Mouse (Mus musculus) natural killer cell, adult 2 months (primary cell): ENCODE results near the gene Sh2d1b2.
A peak's percentile ranks its signal among the peaks of the same experiment; 100 is the strongest.
"Not testable (repeated sequence)": the region's sequence is repeated elsewhere in the genome, so short reads cannot be mapped to it uniquely, and the experiment has no call there.

ENCODE experiments used
- DNase-seq, 2 experiments: peaks; one replicate each; pipeline ENCODE4 v3.0.0; 2022; ENCODE audit warnings: low spot score in 2 of 2

Sh2d1b2 gene

GRCm38 (mm10) chr1:170232688-170233087, at the start of gene Sh2d1b2:
TSS of gene Sh2d1b2 (plus strand) at chr1:170232749.
- not testable (repeated sequence) for DNase-seq

DNA sequence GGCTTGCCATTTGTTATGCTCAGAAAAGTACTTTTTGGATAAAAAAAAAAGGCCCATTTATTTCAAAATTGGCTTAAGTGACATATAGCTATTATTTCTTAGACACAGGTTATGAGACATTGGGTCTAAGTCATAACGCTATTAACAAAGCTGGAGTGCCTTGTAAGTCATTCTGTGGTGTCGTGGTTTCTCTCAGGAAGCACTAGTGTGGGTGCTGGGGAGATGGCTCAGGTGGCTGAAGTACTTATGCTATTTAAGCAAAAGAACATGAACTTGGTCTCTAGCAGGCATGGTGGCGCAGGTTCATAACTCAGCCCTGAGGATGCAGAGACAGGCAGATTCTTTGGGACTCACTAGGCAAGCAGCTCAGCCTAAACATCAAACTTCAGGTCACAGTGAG, 47.4 kb upstream of the Sh2d1b2 start:
- no peak for DNase-seq

DNA sequence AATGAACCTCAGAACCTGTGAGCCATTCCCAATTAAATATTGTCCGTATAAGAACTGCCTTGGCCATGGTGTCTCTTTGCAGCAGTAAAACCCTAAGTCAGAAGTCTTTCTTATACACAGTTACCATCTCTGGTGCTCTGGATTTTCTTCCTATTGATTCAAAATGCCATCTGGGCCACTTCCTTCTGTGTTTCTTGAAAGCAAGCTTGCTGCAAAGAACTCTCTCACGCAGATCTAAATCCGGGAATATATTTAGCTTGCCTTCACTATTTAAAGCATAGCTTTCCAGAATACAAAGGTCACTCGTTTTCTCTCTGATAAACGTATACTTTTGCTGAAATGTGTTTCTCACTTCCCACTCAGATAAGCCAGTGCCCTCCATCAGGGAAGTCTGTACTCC, 46.0 kb upstream of the Sh2d1b2 start:
- DNase-seq, result no peak

DNA sequence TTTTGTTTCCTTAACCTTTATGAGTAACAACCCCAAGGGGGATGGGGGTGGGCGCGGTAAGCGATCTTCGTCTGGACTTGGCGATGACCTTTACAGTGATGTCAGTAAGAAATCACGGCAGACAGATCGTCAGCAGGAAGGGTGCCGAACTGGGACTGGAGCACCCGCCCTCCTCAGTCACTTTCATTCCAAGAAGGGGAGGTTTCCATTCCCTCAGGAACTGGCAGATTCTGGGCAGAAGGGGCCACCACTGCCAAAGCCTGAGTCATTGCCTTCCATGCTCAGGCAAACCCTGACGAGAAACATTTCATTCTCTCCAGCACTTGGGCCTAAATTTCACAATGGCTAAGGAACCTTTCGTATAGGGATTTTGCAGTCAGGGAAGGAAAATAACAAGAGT, 43.9 kb upstream of the Sh2d1b2 start:
- DNase-seq, result no peak

DNA sequence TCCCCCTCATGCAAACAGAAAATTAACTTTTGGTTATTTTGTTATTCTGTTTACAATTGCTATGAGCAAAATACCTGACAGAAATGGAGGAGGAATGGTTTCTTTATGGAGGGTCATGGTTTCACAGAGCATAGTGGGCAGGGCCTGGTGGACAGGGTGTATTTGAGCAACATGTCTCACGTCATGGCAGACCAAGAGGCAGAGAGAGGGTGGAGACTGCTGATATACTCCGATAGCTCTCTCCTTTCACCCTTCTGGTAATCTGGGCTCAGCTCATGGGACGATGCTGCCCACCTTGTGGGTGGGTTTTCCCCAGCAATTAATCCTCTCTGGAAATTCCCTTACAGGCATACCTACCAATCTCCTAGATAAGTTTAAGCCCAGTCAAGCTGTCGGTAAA, 42.3 kb upstream of the Sh2d1b2 start:
- no peak for DNase-seq

DNA sequence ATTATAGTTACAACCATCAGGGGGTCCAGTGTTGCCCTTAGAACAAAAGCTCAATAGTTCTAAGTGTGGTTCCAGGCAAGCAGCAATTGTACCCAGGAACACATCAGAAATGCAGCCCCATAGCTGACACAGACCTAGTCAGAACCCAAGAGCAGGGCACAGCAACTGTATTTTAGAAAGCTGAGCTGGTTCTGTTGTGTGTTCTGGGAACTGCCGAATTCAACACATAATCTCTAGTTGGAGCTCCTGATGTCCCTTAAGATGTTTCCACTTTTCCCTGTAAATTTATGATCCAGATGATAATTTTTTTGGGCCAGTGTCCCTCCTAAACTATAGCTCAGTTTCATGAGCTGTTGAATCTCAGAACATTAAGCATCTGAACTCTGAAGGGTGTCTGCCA, 40.6 kb upstream of the Sh2d1b2 start:
- no peak for DNase-seq

GRCm38 (mm10) chr1:170196211-170196610, 36.3 kb upstream of the Sh2d1b2 start:
- DNase-seq, result no peak

GRCm38 (mm10) chr1:170200379-170200778, 32.2 kb upstream of the Sh2d1b2 start:
- peak in 1 of 2 experiments; percentile 26 for DNase-seq

DNA sequence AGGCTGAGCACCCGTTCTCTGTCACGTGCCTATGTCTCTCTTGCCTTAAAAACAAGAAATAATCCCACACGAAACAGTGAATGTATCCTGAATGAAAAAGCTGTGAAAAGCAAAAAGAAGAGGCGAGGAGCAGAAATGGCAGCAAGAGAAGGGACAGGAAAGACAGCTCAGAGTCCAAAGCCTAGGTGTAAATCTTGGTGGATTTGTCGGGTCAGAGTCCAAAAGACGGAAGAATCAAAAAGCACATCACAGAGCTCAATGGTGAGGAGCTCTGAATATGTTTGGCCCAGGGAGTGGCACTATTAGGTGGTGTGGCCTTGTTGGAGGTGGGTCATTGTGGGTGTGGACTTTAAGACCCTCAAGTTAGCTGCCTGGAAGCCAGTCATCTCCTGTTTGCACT, 26.2 kb upstream of the Sh2d1b2 start:
- DNase-seq, result no peak

- peak in 1 of 2 experiments; percentile 16 for DNase-seq
These were observed 19.2 kb upstream of the Sh2d1b2 start for GRCm38 (mm10) chr1:170213181-170213879.

- DNase-seq, result no peak
These were observed 18.2 kb upstream of the Sh2d1b2 start for GRCm38 (mm10) chr1:170214383-170214756.

GRCm38 (mm10) chr1:170214757-170215522, 17.6 kb upstream of the Sh2d1b2 start, which contains the start of gene Uhmk1:
TSS of gene Uhmk1 (minus strand) at chr1:170215397.
- DNase-seq, result peak; percentile 81 to 87

GRCm38 (mm10) chr1:170215590-170215989, 17.0 kb upstream of the Sh2d1b2 start:
- DNase-seq, result no peak

- peak; percentile 54 to 60 for DNase-seq
These were observed 14.3 kb upstream of the Sh2d1b2 start for GRCm38 (mm10) chr1:170218091-170218884.

DNA sequence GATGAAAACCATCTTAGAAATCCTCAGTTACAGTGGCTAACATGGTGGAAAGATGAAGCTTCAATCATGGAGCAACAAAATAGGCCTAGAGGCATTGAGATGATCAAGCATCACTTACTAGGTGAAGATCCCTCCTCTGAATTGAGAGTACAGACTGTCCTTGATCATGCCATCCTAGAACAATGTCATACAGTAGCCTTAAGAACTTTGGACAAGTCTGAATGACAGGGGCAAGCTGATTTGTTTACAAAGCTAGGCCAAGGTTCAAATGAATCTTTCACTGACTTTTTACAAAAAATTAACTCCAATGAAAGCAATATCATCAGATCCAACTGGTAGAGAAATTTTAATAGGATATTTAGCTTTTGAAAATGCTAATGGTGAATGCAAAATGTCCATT, 12.2 kb upstream of the Sh2d1b2 start:
- DNase-seq, result no peak

DNA sequence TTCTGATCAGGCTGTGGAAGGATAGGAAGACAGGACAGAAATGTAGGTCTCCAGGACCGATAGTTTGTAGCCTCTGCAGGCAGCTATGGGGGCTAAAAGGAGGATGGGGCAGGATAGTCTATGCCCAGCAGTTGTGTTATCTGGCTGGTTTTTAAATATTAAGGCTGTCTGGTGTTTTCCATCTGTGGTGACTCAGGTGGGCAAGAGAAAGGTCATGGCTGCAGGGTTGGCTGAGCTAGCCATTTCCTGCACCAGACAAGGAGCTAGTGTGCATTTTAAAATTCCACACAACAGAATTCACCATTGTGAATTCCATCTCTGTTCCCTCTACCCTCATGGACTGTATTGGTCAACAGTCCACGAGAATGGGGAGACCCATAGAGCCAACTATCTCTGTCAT, 9.3 kb upstream of the Sh2d1b2 start:
- no peak for DNase-seq

- no peak for DNase-seq
These were observed 12.5 kb downstream of the Sh2d1b2 start for GRCm38 (mm10) chr1:170245016-170245415.

- DNase-seq, result no peak
These were observed 22.5 kb downstream of the Sh2d1b2 start for GRCm38 (mm10) chr1:170254893-170255559.

DNA sequence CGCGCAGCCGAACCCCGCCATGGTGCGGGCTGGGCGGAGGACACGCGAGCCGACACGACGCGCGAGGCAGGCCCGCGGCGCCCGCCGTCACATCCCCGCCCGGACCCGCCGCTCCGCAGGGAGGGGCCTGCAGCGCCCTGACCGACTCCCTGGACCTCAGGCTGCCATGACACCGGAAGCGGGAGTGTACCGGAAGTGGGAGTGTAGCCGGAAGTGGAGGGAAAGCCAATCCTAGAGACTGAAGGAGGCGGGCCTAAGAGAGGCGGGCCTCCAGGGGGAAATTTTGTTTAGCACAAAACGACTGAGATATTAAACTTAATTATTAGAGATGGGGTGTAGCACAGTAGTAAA, 23.0 kb downstream of the Sh2d1b2 start:
- peak; percentile 86 to 88 for DNase-seq

DNA sequence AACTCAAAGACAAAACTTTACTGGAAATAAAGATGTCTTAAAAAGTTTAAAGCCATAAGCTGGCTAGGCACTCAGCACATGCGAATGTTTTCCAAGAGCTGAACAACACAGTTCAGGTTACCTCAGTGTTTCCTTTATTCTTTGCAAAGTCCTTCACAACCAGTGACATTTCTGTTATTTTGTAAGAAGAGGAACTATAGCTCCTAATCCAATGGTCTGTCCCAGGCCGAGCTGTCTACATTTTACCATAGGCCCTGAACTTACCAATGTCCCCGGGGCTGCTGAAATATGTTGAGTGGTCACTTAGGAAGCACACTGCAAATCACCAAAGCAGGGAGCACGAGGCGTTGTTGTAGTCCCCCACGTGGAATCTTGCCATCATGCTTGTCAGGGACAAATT, 37.7 kb downstream of the Sh2d1b2 start:
- no peak for DNase-seq

GRCm38 (mm10) chr1:170270696-170271095, 38.1 kb downstream of the Sh2d1b2 start:
- DNase-seq, result peak; percentile 61 to 78

DNA sequence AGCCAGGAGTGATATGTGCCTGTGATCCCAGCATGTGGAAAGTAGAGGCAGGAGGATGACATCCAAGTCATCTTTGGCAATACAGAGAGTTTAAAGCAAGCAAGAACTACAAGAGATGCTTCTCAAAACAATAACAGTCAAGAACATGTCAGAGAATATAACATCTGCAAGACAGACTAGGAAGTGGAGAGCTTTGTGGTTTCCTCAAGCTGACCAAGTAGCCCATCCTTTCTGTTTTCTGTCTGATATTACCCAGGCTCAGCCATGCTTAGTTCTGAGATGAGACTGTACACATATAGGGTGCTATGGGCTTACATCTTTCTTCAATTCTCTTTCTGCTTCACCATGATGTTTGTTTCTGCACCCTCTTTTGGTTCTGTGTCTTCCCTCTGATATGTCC, 40.7 kb downstream of the Sh2d1b2 start:
- peak; percentile 31 to 57 for DNase-seq
